Mouse (Mus musculus) myocyte (in vitro differentiated cells): ENCODE results near the gene Tmem151b. TPM values are rescaled to one million over a fixed set of nuclear protein-coding genes. Genes with fewer than 3 reads are reported as not detected.

Experiments used
- H3K27me3 ChIP-seq: one replicate; pipeline ENCODE4 v1.6.1; 2011; ENCODE audit not compliant: control insufficient read depth, insufficient read depth, insufficient read length
- H3K36me3 ChIP-seq: one replicate; pipeline ENCODE4 v1.6.1; 2011; ENCODE audit not compliant: control insufficient read depth, insufficient read depth
- H3K4me2 ChIP-seq: one replicate; pipeline ENCODE4 v1.6.1; 2011; ENCODE audit warnings: low read depth, control low read depth
- H3K4me3 ChIP-seq: one replicate; pipeline ENCODE4 v1.5.1; 2011; ENCODE audit warnings: mild to moderate bottlenecking, control low read depth, moderate library complexity
- H3K79me2 ChIP-seq: one replicate; pipeline ENCODE4 v1.6.1; 2011; ENCODE audit not compliant: control insufficient read depth, insufficient read depth
- H3ac ChIP-seq: one replicate; pipeline ENCODE4 v1.6.1; 2011; ENCODE audit not compliant: control insufficient read depth, insufficient read length
- CEBPB ChIP-seq: IDR thresholded peaks from 2 replicates; pipeline ENCODE4 v1.6.1; 2011; ENCODE audit warnings: mild to moderate bottlenecking, moderate library complexity; ENCODE audit not compliant: poor library complexity, insufficient read depth, severe bottlenecking
- E2F4 ChIP-seq: IDR thresholded peaks from one replicate; pipeline ENCODE4 v1.6.1; 2011; ENCODE audit warnings: mild to moderate bottlenecking, control low read depth, moderate library complexity; ENCODE audit not compliant: insufficient read depth
- MAX ChIP-seq: IDR thresholded peaks from one replicate; pipeline ENCODE4 v1.6.1; 2011; ENCODE audit warnings: low read depth, mild to moderate bottlenecking, control low read depth
- MYOD1 ChIP-seq, 3 experiments: IDR thresholded peaks; one replicate each; pipeline ENCODE4 v1.6.1; 2011; ENCODE audit warnings: control low read depth in 2 of 3, low read depth in 2 of 3, mild to moderate bottlenecking in 2 of 3, moderate library complexity in 1 of 3; ENCODE audit not compliant: insufficient read length in 2 of 3, control insufficient read depth in 1 of 3
- MYOG ChIP-seq, 3 experiments: IDR thresholded peaks; one replicate each; pipeline ENCODE4 v1.6.1; 2011; ENCODE audit warnings: control low read depth in 2 of 3, low read depth in 2 of 3, mild to moderate bottlenecking in 2 of 3; ENCODE audit not compliant: insufficient read length in 2 of 3, control insufficient read depth in 1 of 3, insufficient read depth in 1 of 3
- POLR2A ChIP-seq: IDR thresholded peaks from one replicate; pipeline ENCODE4 v1.6.1; 2011; ENCODE audit warnings: low read depth, mild to moderate bottlenecking, control low read depth, moderate library complexity; ENCODE audit not compliant: insufficient read length
- POLR2AphosphoS2 ChIP-seq: IDR thresholded peaks from one replicate; pipeline ENCODE4 v1.6.1; 2011; ENCODE audit warnings: low read depth, control low read depth; ENCODE audit not compliant: insufficient read length
- REST ChIP-seq: IDR thresholded peaks from one replicate; pipeline ENCODE4 v1.6.1; 2011; ENCODE audit warnings: mild to moderate bottlenecking, control low read depth, moderate library complexity; ENCODE audit not compliant: insufficient read depth, insufficient read length
- SRF ChIP-seq: IDR thresholded peaks from one replicate; pipeline ENCODE4 v1.6.1; 2011; ENCODE audit warnings: low read depth; ENCODE audit not compliant: control insufficient read depth, insufficient read length
- TCF12 ChIP-seq: IDR thresholded peaks from one replicate; pipeline ENCODE4 v1.6.1; 2011; ENCODE audit warnings: mild to moderate bottlenecking, control low read depth; ENCODE audit not compliant: poor library complexity, insufficient read depth, severe bottlenecking
- TCF3 ChIP-seq: IDR thresholded peaks from one replicate; pipeline ENCODE4 v1.6.1; 2011; ENCODE audit warnings: low read depth, control low read depth; ENCODE audit not compliant: insufficient read length
- USF1 ChIP-seq: IDR thresholded peaks from one replicate; pipeline ENCODE4 v1.6.1; 2011; ENCODE audit warnings: low read depth, mild to moderate bottlenecking, control low read depth, moderate library complexity
- polyA plus RNA-seq: library from polyadenylated mRNA; unstranded; fragments of >200 nt; fragmentation: generic; extraction: Trizol; gene quantifications from one replicate; pipeline ENCODE4 v1.2.1, GENCODE M21; 2012; ENCODE audit warnings: missing spikeins

Tmem151b gene
- 0.30 TPM for polyA plus RNA-seq

- no peak for TF ChIP-seq REST
- TF ChIP-seq TCF12: no peak
- TF ChIP-seq SRF: no peak
- peaks cover 45% of the 10 kb centered on the region for H3K27me3 ChIP-seq
- H3K79me2 ChIP-seq: no peaks in the 10 kb centered on the region
- no peak within 1 kb of the TSS for H3ac ChIP-seq
- no peaks in the 10 kb centered on the region for H3K36me3 ChIP-seq
- no peak within 1 kb of the TSS for H3K4me3 ChIP-seq
- peak within 1 kb of the TSS; percentile 57 for H3K4me2 ChIP-seq
Observed at GRCm38 (mm10) chr17:45549617-45550181, at the start of gene Tmem151b. Gene Tmem151b, minus strand, starts transcription at chr17:45549677.

GRCm38 (mm10) chr17:45598891-45599290 lies 49.4 kb upstream of the Tmem151b start:
- Histone ChIP-seq H3K4me3 (peak overlapping the region; percentile 80), H3K27me3 (no peaks in the 10 kb centered on the region), H3K79me2 (peaks cover 23% of the 10 kb centered on the region), H3K4me2 (peak overlapping the region; percentile 70), H3K36me3 (no peaks in the 10 kb centered on the region), H3ac (peak overlapping the region; percentile 25)
- TF ChIP-seq E2F4: no peak
- TF ChIP-seq TCF12: no peak
- no peak for TF ChIP-seq MYOD1 (IDR thresholded peaks at IDR 0.05; ENCODE audit: control insufficient read depth in 1 of 3, insufficient read length in 2 of 3, low read depth in 2 of 3)

GRCm38 (mm10) chr17:45598376-45598775 lies 48.9 kb upstream of the Tmem151b start:
- Histone ChIP-seq H3K36me3 (no peaks in the 10 kb centered on the region), H3K4me2 (peak overlapping the region; percentile 70), H3K4me3 (peak overlapping the region; percentile 80), H3K27me3 (no peaks in the 10 kb centered on the region), H3K79me2 (peaks cover 28% of the 10 kb centered on the region), H3ac (no peak overlapping the region)
- TF ChIP-seq POLR2A: peak; percentile 35
- no peak for TF ChIP-seq TCF12

- no peaks in the 10 kb centered on the region for H3K27me3 ChIP-seq
- peak overlapping the region; percentile 1 for H3ac ChIP-seq
- H3K4me3 ChIP-seq: peak overlapping the region; percentile 80
- TF ChIP-seq MAX (no peak), CEBPB (0 out of 2 replicates have a peak, but pooled peaks have one; percentile 34), TCF3 (peak; percentile 76), POLR2A (peak; percentile 34), TCF12 (peak; percentile 97), SRF (no peak), REST (no peak), USF1 (no peak), MYOD1 (IDR thresholded peaks at IDR 0.05; ENCODE audit: control insufficient read depth in 1 of 3, insufficient read length in 2 of 3, low read depth in 2 of 3) (peak; percentile 67 to 86 (median 82)), MYOG (IDR thresholded peaks at IDR 0.05; ENCODE audit: control insufficient read depth in 1 of 3, insufficient read depth in 1 of 3, insufficient read length in 2 of 3, low read depth in 2 of 3) (peak; percentile 80 to 94 (median 90)), E2F4 (no peak), POLR2AphosphoS2 (no peak)
- H3K79me2 ChIP-seq: peaks cover 34% of the 10 kb centered on the region
- peak overlapping the region; percentile 70 for H3K4me2 ChIP-seq
- no peaks in the 10 kb centered on the region for H3K36me3 ChIP-seq
Observed at GRCm38 (mm10) chr17:45597787-45598186, 48.3 kb upstream of the Tmem151b start.

GRCm38 (mm10) chr17:45596631-45597396 lies 47.3 kb upstream of the Tmem151b start:
- no peaks in the 10 kb centered on the region for H3K27me3 ChIP-seq
- peaks cover 43% of the 10 kb centered on the region for H3K79me2 ChIP-seq
- peak overlapping the region; percentile 80 for H3K4me3 ChIP-seq
- H3K4me2 ChIP-seq: peak overlapping the region; percentile 88
- peak; percentile 11 for TF ChIP-seq SRF
- TF ChIP-seq MYOD1 (IDR thresholded peaks at IDR 0.05; ENCODE audit: control insufficient read depth in 1 of 3, insufficient read length in 2 of 3, low read depth in 2 of 3): peak in 2 of 3 experiments; percentile 33 to 54
- no peak for TF ChIP-seq CEBPB
- no peak for TF ChIP-seq TCF12
- peak; percentile 56 for TF ChIP-seq POLR2A
- peak in 2 of 3 experiments; percentile 75 to 78 for TF ChIP-seq MYOG (IDR thresholded peaks at IDR 0.05; ENCODE audit: control insufficient read depth in 1 of 3, insufficient read depth in 1 of 3, insufficient read length in 2 of 3, low read depth in 2 of 3)
- peak; percentile 73 for TF ChIP-seq POLR2AphosphoS2
- peak overlapping the region; percentile 88 for H3ac ChIP-seq
- no peaks in the 10 kb centered on the region for H3K36me3 ChIP-seq
